11 mouse cellular contexts compared by ENCODE assay signal in the genomic region with DNA sequence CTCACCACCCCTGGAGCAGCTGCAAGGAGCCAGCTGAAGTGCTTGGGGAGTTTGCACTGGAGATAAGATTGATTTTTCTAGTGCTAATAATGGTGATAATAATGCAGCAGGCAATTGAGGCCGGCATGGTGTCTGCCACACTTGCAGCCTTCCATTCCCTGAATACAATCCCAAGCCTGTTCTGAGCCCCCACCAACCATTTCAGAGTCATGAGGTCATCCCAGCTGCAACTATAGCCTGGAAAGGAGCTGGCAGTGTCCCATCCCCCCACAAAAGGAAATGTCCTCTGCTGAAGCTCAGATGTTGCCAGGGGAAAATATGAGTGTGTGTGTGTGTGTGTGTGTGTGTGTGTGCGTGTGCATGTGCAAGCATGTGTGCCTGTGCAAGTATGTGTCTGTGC.
A peak's percentile ranks its signal among the peaks of the same experiment; 100 is the strongest.
DNase-seq lines count a peak whose midpoint lies in the region; ATAC-seq lines count a peak whose summit lies in the region.
"Had no signal": no experiment of that assay in that cellular context is flagged by ENCODE, and none has a peak within 500 bp of the region (broad histone marks: within the 10 kb centered on the region; RNA-seq: fewer than 3 reads in every experiment).

No protein-coding gene starts in this region.

- H3K36me3 ChIP-seq in limb, embryonic 11.5 days (ENCODE audit: control insufficient read depth, insufficient read depth, low read length): no peaks in the 10 kb centered on the region
- H3K36me3 ChIP-seq: stomach, embryonic 15.5 days had no signal

- no peak overlapping the region for H3K4me2 ChIP-seq in limb, embryonic 11.5 days (ENCODE audit: low read depth, severe bottlenecking)
- H3K4me2 ChIP-seq: stomach, embryonic 15.5 days had no signal

- H3K27ac ChIP-seq in limb, embryonic 11.5 days (replicated peaks; ENCODE audit: low read depth, low read length): no peak overlapping the region; the same call in 1 of the 2 replicates
- H3K27ac ChIP-seq: stomach, embryonic 15.5 days had no signal

- H3K4me1 ChIP-seq in limb, embryonic 11.5 days (ENCODE audit: control insufficient read depth, insufficient read depth, low read length): peaks cover 12% of the 10 kb centered on the region

- H3K9me3 ChIP-seq in limb, embryonic 11.5 days (ENCODE audit: control insufficient read depth, low read length): no peaks in the 10 kb centered on the region; the same call in 1 of the 2 replicates
- H3K9me3 ChIP-seq: stomach, embryonic 15.5 days had no signal

- no peak overlapping the region for H3K9ac ChIP-seq in limb, embryonic 11.5 days (ENCODE audit: low read length)
- H3K9ac ChIP-seq: stomach, embryonic 15.5 days had no signal

- peak; percentile 82 for ATAC-seq in limb, embryonic 11.5 days (ENCODE audit: insufficient number of reproducible peaks, low FRiP score, low TSS enrichment, low read depth)
- no peak for ATAC-seq in megakaryocyte progenitor cell, adult 5-6 weeks (replicated peaks; ENCODE audit: poor library complexity)

- 72% methylated on average over 2 of the region's 2 CpGs for WGBS in limb, embryonic 11.5 days

- DNase-seq in cerebellum, adult 9-11 months: peak; percentile 11
- no peak for DNase-seq in cerebellum, postnatal 36 days
- peak; percentile 79 for DNase-seq in layer of hippocampus, adult 9-11 months
- DNase-seq in layer of hippocampus, postnatal 14 days (ENCODE audit: low spot score in 2 of 2): no peak
- DNase-seq in embryo, embryonic 10 days (ENCODE audit: low spot score): peak; percentile 55
- DNase-seq in limb, embryonic 11.5 days (ENCODE audit: low spot score): peak; percentile 47
- no peak for DNase-seq in spleen, adult 18-20 months
- DNase-seq: B cell, adult 2 months; cerebellum, postnatal 14 days had no signal

- H3K27me3 ChIP-seq in limb, embryonic 11.5 days (ENCODE audit: control insufficient read depth, insufficient read depth, low read length): no peaks in the 10 kb centered on the region
- H3K27me3 ChIP-seq: stomach, embryonic 15.5 days had no signal

- H3K4me3 ChIP-seq in limb, embryonic 11.5 days (ENCODE audit: low read depth, low read length): no peak overlapping the region
- H3K4me3 ChIP-seq: stomach, embryonic 15.5 days had no signal

Comparison
In these comparisons a context has a peak if more than half of its experiments do, and no peak if none do; other contexts are left out.
1. DNase-seq: peak in cerebellum, adult 9-11 months (single experiment), layer of hippocampus, adult 9-11 months (single experiment), embryo, embryonic 10 days (single experiment) and limb, embryonic 11.5 days (single experiment); none in cerebellum, postnatal 36 days (0 of 2), layer of hippocampus, postnatal 14 days (0 of 2) and spleen, adult 18-20 months (0 of 2).